Mouse (Mus musculus) kidney, postnatal 0 days (tissue): ENCODE data around the gene Chodl. TPM values are rescaled to one million over a fixed set of nuclear protein-coding genes. Genes with fewer than 3 reads are reported as not detected.

Source experiments
- ATAC-seq: fragments of 200-750 bp; cut with Nextera tagmentation; replicated peaks from 2 replicates; pipeline ENCODE4 v1.8.0; 2017; ENCODE audit warnings: low read depth, moderate number of reproducible peaks, moderate TSS enrichment, moderate library complexity; ENCODE audit not compliant: low FRiP score
- DNase-seq: peaks from one replicate; pipeline ENCODE4 v3.0.0-alpha.2; 2016; ENCODE audit warnings: low spot score
- H3K27ac ChIP-seq: fragments of 300-500 bp; sonication (generic); 2 replicates; pipeline ENCODE4 v1.5.1; 2014; ENCODE audit warnings: mild to moderate bottlenecking
- H3K27me3 ChIP-seq: fragments of 300-500 bp; sonication (generic); 2 replicates; pipeline ENCODE4 v1.6.1; 2014; ENCODE audit warnings: low read length, mixed read lengths; ENCODE audit not compliant: insufficient read depth
- H3K36me3 ChIP-seq: fragments of 300-500 bp; sonication (generic); 2 replicates; pipeline ENCODE4 v1.6.1; 2014; ENCODE audit warnings: low read length, mixed read lengths; ENCODE audit not compliant: insufficient read depth
- H3K4me1 ChIP-seq: fragments of 300-500 bp; sonication (generic); replicated peaks from 2 replicates; pipeline ENCODE4 v1.6.1; 2014; ENCODE audit warnings: antibody characterized with exemption, low read length, mixed read lengths; ENCODE audit not compliant: insufficient read depth
- H3K4me2 ChIP-seq: fragments of 300-500 bp; sonication (generic); 2 replicates; pipeline ENCODE4 v1.6.1; 2014; ENCODE audit warnings: mild to moderate bottlenecking, low read length, moderate library complexity, mixed read lengths
- H3K4me3 ChIP-seq: fragments of 300-500 bp; sonication (generic); replicated peaks from 2 replicates; pipeline ENCODE4 v1.5.1; 2014; ENCODE audit warnings: low read depth, low read length
- H3K9ac ChIP-seq: fragments of 300-500 bp; sonication (generic); 2 replicates; pipeline ENCODE4 v1.6.1; 2014; ENCODE audit warnings: low read depth, low read length
- H3K9me3 ChIP-seq: fragments of 300-500 bp; sonication (generic); replicated peaks from 2 replicates; pipeline ENCODE4 v1.6.1; 2016; ENCODE audit warnings: low read length, inconsistent platforms, mixed read lengths
- CTCF ChIP-seq: IDR thresholded peaks from 2 replicates; pipeline ENCODE4 v1.5.1; 2016; ENCODE audit warnings: antibody characterized with exemption, low read depth, mild to moderate bottlenecking, moderate library complexity
- WGBS: fragments of 180-500 bp; shearing (Covaris S2); extraction: QIAGEN DNeasy Blood & Tissue Kit; methylation state at CpG from one replicate; pipeline ENCODE4 v1.1.7; 2014; 5-methylcytosine and 5-hydroxymethylcytosine counted together
- polyA plus RNA-seq: library from polyadenylated mRNA; unstranded; fragments of >200 nt; fragmentation: Nextera tagmentation; extraction: Ambion mirVana; gene quantifications from 2 replicates; pipeline ENCODE4 v1.2.1, GENCODE M21; 2015

The Chodl gene
- polyA plus RNA-seq, 1 experiment from 2014 or later: 0.54 TPM

- Histone ChIP-seq H3K27ac (no peak overlapping the region), H3K4me3 (no peak overlapping the region), H3K4me2 (no peak overlapping the region), H3K36me3 (no peaks in the 10 kb centered on the region), H3K4me1 (no peaks in the 10 kb centered on the region), H3K9ac (no peak overlapping the region), H3K9me3 (no peaks in the 10 kb centered on the region), H3K27me3 (no peaks in the 10 kb centered on the region)
- 58% methylated on average over 2 of the region's 2 CpGs for WGBS
- no peak for TF ChIP-seq CTCF
- DNase-seq (no peak), ATAC-seq (no peak)
Measured at GRCm38 (mm10) chr16:78957434-78957833, 26.7 kb downstream of the Chodl start.

GRCm38 (mm10) chr16:78969091-78969731 lies 38.5 kb downstream of the Chodl start:
- no peak overlapping the region for H3K4me2 ChIP-seq
- 35% methylated on average over 13 of the region's 13 CpGs for WGBS
- TF ChIP-seq CTCF: peak; percentile 70

GRCm38 (mm10) chr16:78974099-78974498 lies 43.4 kb downstream of the Chodl start:
- no peak for TF ChIP-seq CTCF
- Histone ChIP-seq H3K36me3 (no peaks in the 10 kb centered on the region), H3K27ac (no peak overlapping the region), H3K4me3 (no peak overlapping the region), H3K4me2 (no peak overlapping the region), H3K9ac (no peak overlapping the region), H3K27me3 (no peaks in the 10 kb centered on the region), H3K4me1 (no peaks in the 10 kb centered on the region), H3K9me3 (no peaks in the 10 kb centered on the region)
- DNase-seq: no peak
- WGBS: 87% methylated on average over 13 of the region's 13 CpGs
- no peak for ATAC-seq

More at GRCm38 (mm10) chr16:78969091-78969731, 38.5 kb downstream of the Chodl start:
- Histone ChIP-seq H3K4me1 (no peaks in the 10 kb centered on the region), H3K9ac (no peak overlapping the region), H3K4me3 (no peak overlapping the region), H3K27me3 (no peaks in the 10 kb centered on the region), H3K36me3 (no peaks in the 10 kb centered on the region), H3K9me3 (no peaks in the 10 kb centered on the region), H3K27ac (no peak overlapping the region)
- ATAC-seq: no peak
- peak; percentile 64 for DNase-seq

GRCm38 (mm10) chr16:78976384-78976783 lies 45.6 kb downstream of the Chodl start:
- Histone ChIP-seq H3K4me1 (no peaks in the 10 kb centered on the region), H3K9me3 (no peaks in the 10 kb centered on the region), H3K36me3 (no peaks in the 10 kb centered on the region), H3K4me3 (no peak overlapping the region), H3K9ac (no peak overlapping the region), H3K27ac (no peak overlapping the region), H3K27me3 (no peaks in the 10 kb centered on the region), H3K4me2 (no peak overlapping the region)
- TF ChIP-seq CTCF: no peak
- DNase-seq (no peak), ATAC-seq (no peak)
- 83% methylated on average over 8 of the region's 8 CpGs for WGBS

Other genes starting within 250 kb of the Chodl start
- not detected in 2 replicates for gene Tmprss15, start 160.1 kb downstream of the Chodl start, polyA plus RNA-seq